23 mouse cellular contexts compared by ENCODE assay signal in genomic region chr9:60682753-60683152, GRCm38 (mm10). TPM values are rescaled to one million over a fixed set of nuclear protein-coding genes. Genes with fewer than 3 reads are reported as not detected.
"Had no signal": no experiment of that assay in that cellular context is flagged by ENCODE, and none has a peak within 500 bp of the region (broad histone marks: within the 10 kb centered on the region; RNA-seq: fewer than 3 reads in every experiment).

No protein-coding gene starts in this region.

- ATAC-seq: hindbrain, embryonic 16.5 days; inflammation-experienced regulatory T-cells, adult 6 months; intestine, embryonic 15.5 days; intestine, postnatal 0 days had no signal

- H3K4me3 ChIP-seq: heart, adult 2 months; heart, embryonic 12.5 days; hindbrain, embryonic 10.5 days; hindbrain, embryonic 12.5 days; intestine, embryonic 15.5 days; layer of hippocampus, adult 2 months; limb, embryonic 10.5 days; limb, embryonic 12.5 days; liver, embryonic 13.5 days had no signal

- H3K27ac ChIP-seq: heart, adult 2 months; hindbrain, embryonic 10.5 days; hindbrain, embryonic 12.5 days; hindbrain, embryonic 14.5 days; intestine, embryonic 15.5 days; layer of hippocampus, adult 2 months; limb, embryonic 10.5 days; limb, embryonic 12.5 days; liver, embryonic 13.5 days had no signal

- DNase-seq: gastrocnemius, postnatal 25 days; heart, adult 2 months; heart, postnatal 10 days; heart, postnatal 4 days; kidney, adult 18-20 months; kidney, adult 8-10 months; kidney, postnatal 10 days; kidney, postnatal 25 days; kidney, postnatal 4 days; liver; liver, embryonic 13.5 days had no signal

RNA-seq across cellular contexts. Expression of gene Larp6, which starts 30.0 kb away (rescaled TPM):
- total RNA-seq: granulocyte monocyte progenitor cell, adult 5-6 weeks had no signal
